Mouse (Mus musculus) CH12.LX (cell line): ENCODE measurements around the gene Mdm1. TPM values are rescaled to one million over a fixed set of nuclear protein-coding genes. Genes with fewer than 3 reads are reported as not detected.

ENCODE experiments used
- DNase-seq: peaks from one replicate; pipeline ENCODE4 v3.0.0-alpha.2; 2013; ENCODE audit errors: extremely low read depth
- H3K27ac ChIP-seq: 2 replicates; pipeline ENCODE4 v1.5.1; 2012; ENCODE audit warnings: low read depth, mild to moderate bottlenecking, control low read depth, moderate library complexity; ENCODE audit not compliant: insufficient read depth
- H3K27me3 ChIP-seq: replicated peaks from 2 replicates; pipeline ENCODE3; 2012; ENCODE audit warnings: inconsistent platforms
- H3K36me3 ChIP-seq, 2 experiments: replicated peaks in 1 of 2; 2 replicates each; pipeline versions ENCODE3 to v1.6.1; 2012; ENCODE audit warnings: inconsistent platforms in 1 of 2, low read length in 1 of 2, mild to moderate bottlenecking in 1 of 2, mixed read lengths in 1 of 2, moderate library complexity in 1 of 2; ENCODE audit not compliant: control insufficient read depth in 1 of 2, insufficient read depth in 1 of 2
- H3K4me1 ChIP-seq, 2 experiments: 2 replicates each; pipeline ENCODE4 v1.6.1; 2012; ENCODE audit warnings: inconsistent platforms in 1 of 2, moderate library complexity in 1 of 2; ENCODE audit not compliant: insufficient read depth in 2 of 2, control insufficient read depth in 1 of 2
- H3K4me2 ChIP-seq: 2 replicates; pipeline ENCODE4 v1.6.1; 2012; ENCODE audit warnings: low read depth, mild to moderate bottlenecking, control low read depth; ENCODE audit not compliant: poor library complexity, insufficient read depth, severe bottlenecking
- H3K4me3 ChIP-seq, 3 experiments: fragments of 150-350 bp in 1 of 3; sonication (generic) in 1 of 3; replicated peaks in 1 of 3; 2 replicates each; pipeline versions ENCODE3 to v1.5.1; 2011 to 2012; ENCODE audit warnings: low read depth in 2 of 3, low read length in 2 of 3, mild to moderate bottlenecking in 2 of 3, moderate library complexity in 2 of 3, control low read depth in 1 of 3, improper control_type of control experiment in 1 of 3, inconsistent platforms in 1 of 3, mixed read lengths in 1 of 3; ENCODE audit not compliant: poor library complexity in 1 of 3
- H3K79me2 ChIP-seq: replicated peaks from 2 replicates; pipeline ENCODE4 v1.6.1; 2012; ENCODE audit warnings: mild to moderate bottlenecking, moderate library complexity; ENCODE audit not compliant: control insufficient read depth, poor library complexity, insufficient read depth, severe bottlenecking; ENCODE audit errors: extremely low read depth
- H3K9ac ChIP-seq: 2 replicates; pipeline ENCODE4 v1.6.1; 2012; ENCODE audit warnings: low read depth, mild to moderate bottlenecking, control low read depth, moderate library complexity; ENCODE audit not compliant: insufficient read depth
- H3K9me3 ChIP-seq: replicated peaks from 2 replicates; pipeline ENCODE3; 2012; ENCODE audit warnings: low read length, inconsistent platforms, mixed read lengths
- EP300 ChIP-seq: IDR thresholded peaks from 2 replicates; pipeline ENCODE4 v1.6.1; 2011; ENCODE audit warnings: low read length, improper control_type of control experiment
- GABPA ChIP-seq: IDR thresholded peaks from 2 replicates; pipeline ENCODE4 v1.6.1; 2012; ENCODE audit warnings: low read depth, low read length, improper control_type of control experiment, inconsistent platforms; ENCODE audit not compliant: insufficient replicate concordance
- IRF4 ChIP-seq: IDR thresholded peaks from 2 replicates; pipeline ENCODE4 v1.6.1; 2014; ENCODE audit warnings: low read depth, mild to moderate bottlenecking, inconsistent platforms, low read length, improper control_type of control experiment
- MAZ ChIP-seq: IDR thresholded peaks from 2 replicates; pipeline ENCODE4 v1.6.1; 2012; ENCODE audit warnings: low read depth, mild to moderate bottlenecking, inconsistent platforms, low read length, improper control_type of control experiment, moderate library complexity
- MXI1 ChIP-seq: IDR thresholded peaks from 2 replicates; pipeline ENCODE4 v1.6.1; 2011; ENCODE audit warnings: mild to moderate bottlenecking, low read depth, low read length, improper control_type of control experiment
- MYC ChIP-seq: IDR thresholded peaks from 2 replicates; pipeline ENCODE4 v1.6.1; 2011; ENCODE audit warnings: low read depth, mild to moderate bottlenecking, improper control_type of control experiment, low read length
- NELFE ChIP-seq: IDR thresholded peaks from 2 replicates; pipeline ENCODE4 v1.6.1; 2011; ENCODE audit warnings: low read depth, low read length, improper control_type of control experiment
- NRF1 ChIP-seq: IDR thresholded peaks from 2 replicates; pipeline ENCODE4 v1.6.1; 2014; ENCODE audit warnings: low read depth, mild to moderate bottlenecking, inconsistent platforms, low read length, improper control_type of control experiment, moderate library complexity
- RAD21 ChIP-seq: IDR thresholded peaks from 2 replicates; pipeline ENCODE4 v1.6.1; 2011; ENCODE audit warnings: low read depth, mild to moderate bottlenecking, low read length, improper control_type of control experiment, moderate library complexity
- SMC3 ChIP-seq: IDR thresholded peaks from 2 replicates; pipeline ENCODE4 v1.6.1; 2011; ENCODE audit warnings: low read depth, low read length, improper control_type of control experiment
- USF1 ChIP-seq: IDR thresholded peaks from 2 replicates; pipeline ENCODE4 v1.6.1; 2014; ENCODE audit warnings: low read depth, mild to moderate bottlenecking, inconsistent platforms, low read length, improper control_type of control experiment
- ZC3H11A ChIP-seq: IDR thresholded peaks from 2 replicates; pipeline ENCODE4 v1.6.1; 2012; ENCODE audit warnings: low read depth, mild to moderate bottlenecking, inconsistent platforms, low read length, improper control_type of control experiment
- ZKSCAN1 ChIP-seq: IDR thresholded peaks from 2 replicates; pipeline ENCODE4 v1.6.1; 2012; ENCODE audit warnings: low read depth, inconsistent platforms, low read length, improper control_type of control experiment, borderline replicate concordance
- ZNF384 ChIP-seq: IDR thresholded peaks from 2 replicates; pipeline ENCODE4 v1.6.1; 2012; ENCODE audit warnings: low read depth, low read length, improper control_type of control experiment, inconsistent platforms
- dilution Hi-C: fragments of 300-500 bp; cut with MboI; formaldehyde crosslinking; loops from 2 replicates; pipeline ENCODE4 v1.14.3; 2020; ENCODE audit warnings: low sequenced_read_pairs; ENCODE audit not compliant: extremely low pct_unique_long_range_greater_than_20kb, extremely low pct_ligation_motif_present
- in situ Hi-C: fragments of 300-500 bp; cut with MboI; formaldehyde crosslinking; loops from 3 replicates; pipeline ENCODE4 v1.14.3; 2019; ENCODE audit warnings: low sequenced_read_pairs, low pct_ligation_motif_present, low pct_unique_long_range_greater_than_20kb, mixed read lengths
- polyA plus RNA-seq: library from polyadenylated mRNA; unstranded; fragments of >175 nt; gene quantifications from 2 replicates; pipeline ENCODE4 v1.2.1, GENCODE M21; 2012; ENCODE audit warnings: low read depth; ENCODE audit not compliant: insufficient read length
- total RNA-seq, 2 experiments: library from RNA; depleted of rRNA; stranded (reverse); fragments of 300-350 nt in 1 of 2; fragments of >200 nt in 1 of 2; gene quantifications; 2 replicates each; pipeline ENCODE4 v1.2.3; 2012 to 2014

The Mdm1 gene
- total and polyA plus RNA-seq, 3 experiments: 6.8 to 10.4 (median 9.7) TPM

GRCm38 (mm10) chr10:118161131-118161530 is 19.5 kb downstream of the Mdm1 start:
- in situ Hi-C loops: loop anchor here (25.0 kb wide), 2 partner anchors 201 to 376 kb away; partner anchors contain the start of gene Gm9049
- H3K36me3 ChIP-seq: peaks cover 4 to 63% of the 10 kb centered on the region in 2 experiments

DNA sequence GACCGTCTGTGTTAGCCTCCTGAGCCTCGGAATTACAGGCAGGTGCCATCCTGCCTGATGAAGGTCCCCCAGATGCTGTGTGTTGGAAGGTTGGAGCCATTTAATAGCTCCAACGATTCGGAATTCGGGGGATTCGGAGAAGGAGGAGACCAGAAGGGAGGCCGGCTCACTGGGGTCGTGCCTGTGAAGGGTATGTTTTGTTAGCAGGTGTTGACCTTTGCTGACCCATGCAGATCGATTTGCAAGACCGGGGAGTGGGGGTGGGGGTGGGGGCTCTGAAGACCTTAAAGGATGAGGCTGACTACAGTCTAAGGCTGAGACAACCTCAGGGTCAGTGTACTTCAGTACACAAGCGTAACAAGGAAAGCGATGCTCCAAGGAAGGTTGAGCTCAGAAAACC is 27.6 kb downstream of the Mdm1 start:
- H3K79me2 ChIP-seq: no peaks in the 10 kb centered on the region
- no peak overlapping the region for H3K9ac ChIP-seq
- H3K27me3 ChIP-seq: no peaks in the 10 kb centered on the region
- no peak for DNase-seq
- no peak for TF ChIP-seq EP300
- TF ChIP-seq MYC: no peak
- no peak for TF ChIP-seq NELFE
- TF ChIP-seq ZKSCAN1: no peak
- in situ Hi-C loops (loop anchor here (25.0 kb wide), 2 partner anchors 193 to 368 kb away; partner anchors contain the start of gene Gm9049), dilution Hi-C loops (no loop called here)
- no peak overlapping the region for H3K27ac ChIP-seq
- no peak overlapping the region for H3K4me2 ChIP-seq
- peaks cover 0 to 28% of the 10 kb centered on the region in 2 experiments for H3K36me3 ChIP-seq
- H3K4me1 ChIP-seq: peaks cover 0 to 5% of the 10 kb centered on the region in 2 experiments; a peak in 1 of 4 replicates
- H3K4me3 ChIP-seq: no peak overlapping the region
- H3K9me3 ChIP-seq: no peaks in the 10 kb centered on the region

More at GRCm38 (mm10) chr10:118161131-118161530, 19.5 kb downstream of the Mdm1 start:
- H3K27ac ChIP-seq: no peak overlapping the region
- no peaks in the 10 kb centered on the region for H3K9me3 ChIP-seq
- H3K27me3 ChIP-seq: no peaks in the 10 kb centered on the region
- dilution Hi-C loops: no loop called here
- H3K9ac ChIP-seq: no peak overlapping the region
- DNase-seq: no peak
- no peak overlapping the region for H3K4me3 ChIP-seq
- no peaks in the 10 kb centered on the region for H3K4me1 ChIP-seq
- TF ChIP-seq SMC3 (no peak), USF1 (no peak), ZNF384 (no peak), MAZ (no peak), RAD21 (no peak), MXI1 (no peak), GABPA (no peak), NRF1 (no peak), EP300 (no peak), IRF4 (no peak), ZC3H11A (no peak)
- H3K4me2 ChIP-seq: no peak overlapping the region
- no peaks in the 10 kb centered on the region for H3K79me2 ChIP-seq
